Mouse (Mus musculus): ENCODE data around the gene Tmem150c.

DNA sequence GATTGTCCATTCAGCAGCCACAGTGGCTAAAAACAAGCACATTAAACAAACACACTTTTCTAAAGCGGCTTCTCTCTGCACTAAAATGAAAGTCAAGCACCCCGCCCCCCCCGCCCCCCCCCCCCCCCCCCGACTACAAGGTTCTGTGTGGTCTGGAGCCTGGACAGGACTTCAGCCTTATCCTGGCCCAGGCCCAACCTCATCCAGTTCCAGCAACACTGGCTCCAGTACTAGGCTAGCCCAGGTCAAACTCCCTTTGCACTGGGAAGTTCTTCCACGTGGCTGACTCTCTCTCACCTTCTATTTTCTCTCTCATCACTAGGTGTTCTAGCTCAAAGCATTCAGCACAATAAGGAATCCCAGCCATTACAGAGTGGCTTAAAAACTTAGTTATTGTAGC is 17.9 kb upstream of the Tmem150c start:
- TF ChIP-seq CTCF (IDR thresholded peaks at IDR 0.05; ENCODE audit: low read depth, low read length) (no peak), POLR2A (IDR thresholded peaks at IDR 0.05; ENCODE audit: borderline replicate concordance, low read depth, low read length) (no peak)
